Mouse (Mus musculus): ENCODE data around the gene Pgam2. TPM values are rescaled to one million over a fixed set of nuclear protein-coding genes. Genes with fewer than 3 reads are reported as not detected.
"Not testable (repeated sequence)": the region's sequence is repeated elsewhere in the genome, so short reads cannot be mapped to it uniquely, and the experiment has no call there.

Pgam2 gene
- polyA plus RNA-seq, 1 experiment from 2014 or later: 14.4 TPM

DNA sequence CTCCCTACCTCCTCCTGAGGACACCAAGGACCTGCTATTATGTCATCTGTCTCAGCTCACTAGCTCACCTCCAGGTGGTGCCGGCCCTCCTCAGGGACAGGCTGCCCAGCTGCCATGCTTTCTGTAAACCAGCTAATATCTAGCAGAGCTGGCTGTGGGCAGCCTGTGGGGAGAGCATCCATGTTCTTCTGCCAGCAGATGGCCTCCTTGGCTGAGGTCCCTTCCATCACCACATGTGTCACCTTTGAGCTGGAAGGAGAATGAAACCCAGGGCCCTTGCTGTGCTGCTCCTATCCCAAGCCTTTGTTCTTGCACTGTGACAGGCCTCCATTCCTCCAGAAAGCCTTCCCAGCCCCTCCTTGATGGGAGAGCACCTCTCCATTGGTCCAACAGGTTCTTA lies 32.6 kb upstream of the Pgam2 start:
- Histone ChIP-seq H3K9ac (replicated peaks) (no peak overlapping the region; the same call in 1 of the 2 replicates), H3K4me3 (replicated peaks) (no peak overlapping the region), H3K4me1 (peaks cover 15% of the 10 kb centered on the region), H3K9me3 (replicated peaks) (no peaks in the 10 kb centered on the region), H3K27me3 (replicated peaks) (no peaks in the 10 kb centered on the region), H3K27ac (replicated peaks) (no peak overlapping the region), H3K36me3 (peaks cover 4% of the 10 kb centered on the region; the same call in 1 of the 2 replicates), H3K4me2 (no peak overlapping the region)
- WGBS: 48% methylated on average over 1 of the region's 1 CpGs
- no peak for ATAC-seq (ENCODE audit: low FRiP score)

DNA sequence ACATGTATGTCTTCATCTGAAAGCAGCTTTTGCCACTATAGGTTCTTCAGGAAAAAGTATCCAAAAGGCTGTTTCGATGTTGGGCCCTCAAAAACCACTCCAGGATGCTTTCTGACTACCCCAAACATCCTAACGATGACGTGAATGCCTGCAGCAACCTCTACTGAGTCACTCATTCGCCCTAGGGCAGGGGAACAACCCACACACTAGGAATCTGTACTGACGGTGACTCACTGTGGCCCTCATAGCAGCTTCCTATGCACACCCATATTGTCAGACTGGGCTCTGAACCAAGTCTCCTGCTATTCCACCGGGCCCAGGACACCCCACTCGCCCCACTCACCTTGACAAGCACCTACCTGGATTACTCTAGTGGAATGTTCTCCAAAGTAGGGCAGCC lies 31.5 kb upstream of the Pgam2 start:
- no peak for ATAC-seq (ENCODE audit: low FRiP score)
- Histone ChIP-seq H3K27me3 (replicated peaks) (no peaks in the 10 kb centered on the region), H3K4me3 (replicated peaks) (no peak overlapping the region), H3K27ac (replicated peaks) (no peak overlapping the region), H3K9ac (replicated peaks) (no peak overlapping the region), H3K9me3 (replicated peaks) (no peaks in the 10 kb centered on the region), H3K4me1 (peaks cover 15% of the 10 kb centered on the region), H3K36me3 (peaks cover 12% of the 10 kb centered on the region), H3K4me2 (no peak overlapping the region)
- WGBS: 93% methylated on average over 7 of the region's 7 CpGs

DNA sequence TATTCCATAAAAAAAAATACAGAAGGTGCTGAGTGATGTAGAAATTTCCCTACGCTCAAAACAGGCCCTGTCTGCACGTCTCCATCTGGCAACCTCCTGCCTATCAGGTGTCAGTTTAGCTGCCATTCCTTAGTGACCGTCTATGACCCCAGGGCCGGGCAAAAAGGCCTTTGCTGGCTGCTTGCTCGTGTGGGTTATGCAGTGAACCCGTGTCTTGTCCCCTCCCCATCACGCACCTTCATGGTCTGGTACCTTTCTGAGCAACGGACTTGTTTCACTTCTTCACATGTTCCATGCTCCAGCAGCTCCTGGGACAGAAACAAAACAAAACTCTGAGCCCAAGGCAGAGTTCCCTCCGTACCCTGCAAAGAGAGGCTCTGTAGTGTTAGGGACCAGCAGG lies 31.0 kb upstream of the Pgam2 start:
- no peak for ATAC-seq (ENCODE audit: low FRiP score)
- Histone ChIP-seq H3K36me3 (peaks cover 16% of the 10 kb centered on the region), H3K9ac (replicated peaks) (no peak overlapping the region), H3K27ac (replicated peaks) (no peak overlapping the region), H3K4me3 (replicated peaks) (no peak overlapping the region), H3K27me3 (replicated peaks) (no peaks in the 10 kb centered on the region), H3K4me2 (no peak overlapping the region), H3K9me3 (replicated peaks) (no peaks in the 10 kb centered on the region), H3K4me1 (peaks cover 15% of the 10 kb centered on the region)
- WGBS: 92% methylated on average over 9 of the region's 9 CpGs

DNA sequence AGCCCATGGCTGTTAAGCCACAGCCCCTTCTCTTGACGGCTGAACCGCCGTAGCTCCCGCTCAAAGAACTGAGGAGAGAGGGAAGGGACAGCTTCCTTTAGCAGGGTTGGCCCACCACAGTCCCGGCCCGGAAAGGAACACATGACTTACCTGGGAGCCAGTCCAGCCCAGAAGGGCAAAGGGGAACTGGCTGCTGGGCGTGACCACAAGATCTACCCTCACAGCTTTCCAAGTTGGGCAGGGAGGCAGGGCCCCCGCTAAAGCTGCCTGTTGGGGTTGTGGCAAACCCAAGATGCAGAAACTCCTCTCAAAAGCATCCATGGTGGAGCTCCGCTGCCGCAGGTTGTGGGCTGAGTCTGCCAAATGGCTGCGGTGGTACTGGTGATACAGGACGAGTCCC lies 25.8 kb upstream of the Pgam2 start:
- no peak overlapping the region for H3K9ac ChIP-seq (replicated peaks)
- peaks cover 32% of the 10 kb centered on the region for H3K36me3 ChIP-seq
- no peak overlapping the region for H3K4me2 ChIP-seq
- no peak overlapping the region for H3K4me3 ChIP-seq (replicated peaks)
- H3K27me3 ChIP-seq (replicated peaks): no peaks in the 10 kb centered on the region
- ATAC-seq (ENCODE audit: low FRiP score): no peak
- no peaks in the 10 kb centered on the region for H3K9me3 ChIP-seq (replicated peaks)
- H3K27ac ChIP-seq (replicated peaks): no peak overlapping the region
- H3K4me1 ChIP-seq: no peaks in the 10 kb centered on the region
- 93% methylated on average over 12 of the region's 12 CpGs for WGBS

DNA sequence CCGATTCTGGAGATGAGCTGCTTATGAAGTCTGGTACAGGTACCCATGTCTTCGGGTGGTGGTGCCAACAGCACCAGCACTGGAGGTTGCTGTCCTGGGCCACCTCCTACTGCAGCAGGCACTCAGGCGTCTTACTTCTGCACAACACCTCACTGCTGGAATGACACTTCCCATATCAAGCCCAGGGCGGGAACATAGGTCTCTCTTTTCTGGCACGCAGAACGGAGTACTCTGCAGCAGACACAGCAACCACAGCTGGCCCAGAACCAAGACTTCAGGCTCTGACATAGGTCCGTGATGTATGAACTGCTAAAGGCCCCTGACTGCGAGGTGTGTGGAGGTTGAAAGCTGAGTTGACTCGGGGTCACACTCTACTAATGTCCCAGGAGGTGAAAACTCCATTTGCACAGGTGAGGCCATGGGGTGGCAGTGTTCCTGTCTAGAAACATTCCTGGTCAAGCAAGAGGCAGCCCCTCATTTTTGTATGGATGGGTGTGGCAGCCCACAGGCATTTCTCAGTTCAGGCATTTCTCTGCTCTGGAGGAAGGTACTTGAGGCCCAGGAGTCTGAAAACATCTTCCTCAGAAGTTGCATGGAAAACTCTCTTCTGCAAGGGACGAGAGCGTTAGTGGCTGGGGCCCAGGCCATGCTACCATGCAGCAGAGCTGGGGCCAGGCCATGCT lies 25.1 kb upstream of the Pgam2 start:
- no peak overlapping the region for H3K9ac ChIP-seq (replicated peaks)
- ATAC-seq (ENCODE audit: low FRiP score): no peak
- H3K4me3 ChIP-seq (replicated peaks): no peak overlapping the region
- H3K27me3 ChIP-seq (replicated peaks): no peaks in the 10 kb centered on the region
- no peaks in the 10 kb centered on the region for H3K4me1 ChIP-seq
- H3K27ac ChIP-seq (replicated peaks): no peak overlapping the region
- H3K9me3 ChIP-seq (replicated peaks): no peaks in the 10 kb centered on the region
- no peak overlapping the region for H3K4me2 ChIP-seq
- WGBS: 92% methylated on average over 11 of the region's 11 CpGs
- H3K36me3 ChIP-seq: peaks cover 32% of the 10 kb centered on the region

DNA sequence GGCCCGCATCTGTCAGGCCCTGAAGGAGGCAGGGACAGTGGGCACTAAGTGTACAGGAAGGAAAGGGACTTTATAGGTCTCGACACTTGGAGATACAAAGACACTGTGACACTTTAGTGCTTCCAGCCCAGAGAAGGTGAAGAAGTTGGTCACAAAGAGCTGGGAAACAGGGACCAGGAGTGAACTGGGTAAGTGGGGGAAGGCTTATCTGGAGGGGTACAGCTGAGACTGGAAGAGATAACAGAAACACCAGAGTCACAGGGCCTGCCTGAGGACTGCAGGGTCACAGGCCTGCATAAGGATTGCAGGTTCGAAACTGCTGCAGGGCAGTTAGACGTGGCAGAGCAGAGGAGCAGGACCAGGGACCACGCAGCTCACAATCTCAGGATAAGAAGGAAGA lies 24.4 kb upstream of the Pgam2 start:
- Histone ChIP-seq H3K27ac (replicated peaks) (no peak overlapping the region), H3K27me3 (replicated peaks) (no peaks in the 10 kb centered on the region), H3K36me3 (peaks cover 32% of the 10 kb centered on the region), H3K9ac (replicated peaks) (no peak overlapping the region), H3K4me2 (no peak overlapping the region), H3K9me3 (replicated peaks) (no peaks in the 10 kb centered on the region), H3K4me1 (no peaks in the 10 kb centered on the region), H3K4me3 (replicated peaks) (no peak overlapping the region)
- WGBS: 96% methylated on average over 5 of the region's 5 CpGs
- no peak for ATAC-seq (ENCODE audit: low FRiP score)

DNA sequence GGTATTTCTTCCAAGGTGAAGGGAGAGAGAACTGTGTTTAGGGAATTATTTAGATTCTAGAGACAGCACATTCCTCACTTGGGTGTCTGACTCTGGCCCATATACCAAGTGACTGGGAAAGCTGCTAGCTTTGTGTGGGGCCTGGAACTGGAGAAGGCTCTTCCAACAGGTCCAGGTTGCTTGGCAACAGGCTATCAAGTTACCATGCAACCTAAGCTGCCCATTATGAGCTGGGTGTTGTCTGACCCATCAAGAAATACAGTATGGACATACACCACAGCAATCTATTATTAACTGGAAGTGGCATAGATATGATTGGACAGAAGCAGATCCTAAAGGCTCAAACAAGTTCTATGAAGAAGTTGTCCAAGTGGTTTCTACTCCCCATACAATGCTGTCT lies 21.9 kb upstream of the Pgam2 start:
- H3K4me1 ChIP-seq: no peaks in the 10 kb centered on the region

DNA sequence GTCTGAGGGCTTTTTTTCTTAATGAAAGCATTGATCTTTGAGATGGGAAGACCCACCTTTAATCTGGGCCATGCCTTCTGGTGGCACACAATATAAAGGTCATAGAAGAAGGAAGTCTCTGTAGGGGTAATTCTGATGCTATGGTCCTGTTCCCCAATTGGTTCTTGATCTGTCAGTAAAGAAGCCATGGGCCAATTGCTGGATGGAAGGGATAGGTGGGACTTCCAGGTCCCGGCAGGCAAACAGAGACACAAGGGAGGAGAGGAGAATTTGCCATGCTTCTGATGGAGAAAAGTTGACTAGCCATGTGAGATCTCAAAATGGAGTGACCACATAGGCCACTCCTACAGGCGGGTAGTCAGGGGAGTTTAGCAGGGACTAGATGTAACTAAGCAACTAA lies 15.7 kb upstream of the Pgam2 start:
- 82% methylated on average over 2 of the region's 2 CpGs for WGBS
- H3K36me3 ChIP-seq: no peaks in the 10 kb centered on the region
- H3K4me2 ChIP-seq: no peak overlapping the region
- H3K9me3 ChIP-seq (replicated peaks): no peaks in the 10 kb centered on the region
- no peak overlapping the region for H3K27ac ChIP-seq (replicated peaks)
- no peak overlapping the region for H3K9ac ChIP-seq (replicated peaks)
- no peak for ATAC-seq (ENCODE audit: low FRiP score)
- H3K4me1 ChIP-seq: no peaks in the 10 kb centered on the region
- no peak overlapping the region for H3K4me3 ChIP-seq (replicated peaks)
- H3K27me3 ChIP-seq (replicated peaks): no peaks in the 10 kb centered on the region

More for the DNA sequence above, 21.9 kb upstream of the Pgam2 start:
- Histone ChIP-seq H3K9ac (replicated peaks) (no peak overlapping the region), H3K36me3 (peaks cover 20% of the 10 kb centered on the region), H3K27ac (replicated peaks) (no peak overlapping the region), H3K27me3 (replicated peaks) (no peaks in the 10 kb centered on the region), H3K9me3 (replicated peaks) (no peaks in the 10 kb centered on the region), H3K4me3 (replicated peaks) (no peak overlapping the region), H3K4me2 (no peak overlapping the region)
- no peak for ATAC-seq (ENCODE audit: low FRiP score)

DNA sequence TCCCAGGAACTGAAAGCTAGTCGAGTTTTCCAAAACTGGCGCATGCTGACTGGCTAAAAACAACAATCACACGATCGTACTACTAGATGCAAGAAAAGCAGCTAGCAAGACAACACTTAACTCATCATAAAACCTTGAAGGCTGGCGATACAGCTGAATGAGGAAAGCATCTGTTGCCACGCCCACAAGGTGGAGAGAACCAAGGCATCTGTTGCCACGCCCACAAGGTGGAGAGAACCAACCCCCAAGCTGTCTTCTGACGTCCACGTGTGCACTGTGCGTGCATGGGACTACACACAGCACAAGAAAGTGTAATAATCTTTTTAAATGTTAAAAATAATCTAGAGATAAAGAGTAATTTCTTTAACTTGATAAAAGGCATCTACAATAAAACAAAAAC lies 9.8 kb upstream of the Pgam2 start:
- Histone ChIP-seq H3K4me3 (replicated peaks) (no peak overlapping the region), H3K27ac (replicated peaks) (no peak overlapping the region), H3K36me3 (no peaks in the 10 kb centered on the region), H3K9ac (replicated peaks) (no peak overlapping the region), H3K9me3 (replicated peaks) (no peaks in the 10 kb centered on the region), H3K27me3 (replicated peaks) (no peaks in the 10 kb centered on the region), H3K4me2 (no peak overlapping the region), H3K4me1 (no peaks in the 10 kb centered on the region)
- no peak for ATAC-seq (ENCODE audit: low FRiP score)
- 78% methylated on average over 10 of the region's 10 CpGs for WGBS

DNA sequence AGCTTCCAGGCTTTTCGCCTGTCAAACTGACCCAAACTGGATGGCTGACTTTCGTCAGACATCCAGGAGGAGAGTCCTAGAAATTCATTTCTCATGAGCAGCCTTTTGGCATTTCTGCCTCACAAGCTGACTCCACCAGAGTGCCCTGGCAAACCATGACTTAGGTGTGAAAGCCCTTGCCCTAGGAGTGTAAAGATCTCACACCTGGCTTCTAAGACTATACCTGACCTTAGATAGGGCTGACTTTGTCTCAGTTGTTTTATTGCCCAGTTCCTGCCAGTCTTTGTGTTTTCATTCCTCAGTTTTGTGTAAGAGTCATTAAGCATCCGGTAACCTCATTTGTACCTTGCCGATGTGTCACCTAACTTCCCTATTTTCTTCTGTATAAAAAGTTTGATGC lies 6.0 kb upstream of the Pgam2 start:
- not testable (repeated sequence) for H3K36me3 ChIP-seq; H3K27me3 ChIP-seq (replicated peaks); H3K4me1 ChIP-seq; ATAC-seq (ENCODE audit: low FRiP score); H3K9me3 ChIP-seq (replicated peaks); H3K4me3 ChIP-seq (replicated peaks); H3K9ac ChIP-seq (replicated peaks); H3K27ac ChIP-seq (replicated peaks); H3K4me2 ChIP-seq
- WGBS: 92% methylated on average over 4 of the region's 4 CpGs

DNA sequence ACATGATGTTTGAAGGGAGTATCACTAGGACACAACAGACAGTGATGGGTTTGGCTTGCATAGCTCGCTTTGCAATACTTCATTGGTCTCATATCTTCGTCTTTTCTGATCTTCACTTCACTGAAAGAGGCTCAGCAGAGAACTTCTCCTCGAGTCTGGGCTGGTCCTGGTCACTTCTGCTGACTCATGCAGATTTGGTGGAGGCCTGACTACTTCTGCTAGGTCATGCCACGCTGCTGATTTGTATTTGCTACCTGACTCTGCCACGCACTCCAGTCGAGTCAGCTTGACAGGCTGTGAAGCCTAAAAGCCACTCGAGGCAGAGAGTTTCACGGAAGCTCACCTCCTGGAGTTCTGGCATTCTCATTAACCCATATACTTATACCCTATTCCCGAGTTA lies 4.4 kb upstream of the Pgam2 start:
- H3K4me1 ChIP-seq: no peaks in the 10 kb centered on the region
- no peak overlapping the region for H3K4me3 ChIP-seq (replicated peaks)
- 87% methylated on average over 9 of the region's 9 CpGs for WGBS
- no peaks in the 10 kb centered on the region for H3K9me3 ChIP-seq (replicated peaks)
- ATAC-seq (ENCODE audit: low FRiP score): no peak
- no peaks in the 10 kb centered on the region for H3K27me3 ChIP-seq (replicated peaks)
- no peak overlapping the region for H3K4me2 ChIP-seq
- H3K36me3 ChIP-seq: no peaks in the 10 kb centered on the region
- H3K9ac ChIP-seq (replicated peaks): no peak overlapping the region
- no peak overlapping the region for H3K27ac ChIP-seq (replicated peaks)

DNA sequence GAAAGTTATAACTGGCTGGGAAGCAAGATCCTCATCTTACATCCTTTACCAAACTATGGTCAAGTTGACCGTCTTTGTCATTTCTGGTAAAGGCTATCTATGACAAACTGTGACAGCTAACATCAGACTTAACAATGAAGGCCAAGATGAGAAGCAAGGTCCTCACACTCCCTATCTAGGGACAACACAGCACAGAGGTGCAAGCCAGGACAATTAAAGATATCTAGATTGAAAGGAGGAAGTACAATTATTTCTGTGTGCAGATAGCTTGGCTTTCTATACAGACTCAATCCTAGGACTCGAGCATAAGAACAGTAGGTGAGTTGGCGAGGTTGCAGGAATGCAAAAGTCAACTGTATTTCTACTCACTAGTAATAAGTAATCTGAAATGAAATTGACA lies 2.2 kb upstream of the Pgam2 start:
- WGBS: 89% methylated on average over 3 of the region's 3 CpGs
- no peaks in the 10 kb centered on the region for H3K9me3 ChIP-seq (replicated peaks)

DNA sequence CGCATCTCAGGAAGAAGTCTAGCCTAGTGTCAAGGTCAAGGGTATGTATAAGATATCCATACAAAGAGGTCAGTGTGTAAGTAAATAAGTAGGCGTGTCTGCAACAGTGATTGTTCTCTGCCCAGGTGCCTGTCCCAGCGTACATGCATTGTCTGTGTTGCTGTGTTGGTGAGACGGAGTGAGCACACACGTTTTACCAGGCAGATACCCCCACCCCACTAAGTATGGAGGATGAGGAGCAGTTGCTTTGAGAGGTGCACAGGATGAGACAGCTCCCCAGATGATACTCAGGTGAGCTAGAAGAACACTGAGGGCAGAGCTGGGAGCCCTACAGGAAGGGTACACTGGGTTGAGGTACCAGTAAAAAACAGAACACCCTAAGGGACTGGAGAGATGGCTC lies 641 bp upstream of the Pgam2 start:
- ATAC-seq (ENCODE audit: low FRiP score): no peak
- H3K27ac ChIP-seq (replicated peaks): no peak overlapping the region
- H3K36me3 ChIP-seq: peaks cover 21% of the 10 kb centered on the region
- WGBS: 74% methylated on average over 5 of the region's 5 CpGs
- no peaks in the 10 kb centered on the region for H3K27me3 ChIP-seq (replicated peaks)
- no peak overlapping the region for H3K4me3 ChIP-seq (replicated peaks)
- no peaks in the 10 kb centered on the region for H3K9me3 ChIP-seq (replicated peaks)
- no peaks in the 10 kb centered on the region for H3K4me1 ChIP-seq
- no peak overlapping the region for H3K4me2 ChIP-seq
- no peak overlapping the region for H3K9ac ChIP-seq (replicated peaks)

More for the DNA sequence above, 2.2 kb upstream of the Pgam2 start:
- Histone ChIP-seq H3K4me1 (no peaks in the 10 kb centered on the region), H3K4me3 (replicated peaks) (no peak overlapping the region), H3K4me2 (no peak overlapping the region), H3K27ac (replicated peaks) (no peak overlapping the region), H3K9ac (replicated peaks) (no peak overlapping the region), H3K27me3 (replicated peaks) (no peaks in the 10 kb centered on the region), H3K36me3 (peaks cover 5% of the 10 kb centered on the region)
- no peak for ATAC-seq (ENCODE audit: low FRiP score)

Data from neural tube, embryonic 15.5 days (tissue).